Mouse (Mus musculus) brain, embryonic 14.5 days (tissue): ENCODE data around the gene Olfr730. TPM values are rescaled to one million over a fixed set of nuclear protein-coding genes. Genes with fewer than 3 reads are reported as not detected.

Experiments used
- DNase-seq: peaks from one replicate; pipeline ENCODE4 v3.0.0-alpha.2; 2011; ENCODE audit warnings: low read depth
- CTCF ChIP-seq: fragments of 200-500 bp; IDR thresholded peaks from 2 replicates; pipeline ENCODE4 v1.5.1; 2012; ENCODE audit warnings: inconsistent platforms, mild to moderate bottlenecking, moderate library complexity, borderline replicate concordance; ENCODE audit not compliant: insufficient read depth, insufficient read length; ENCODE audit errors: extremely low read depth
- POLR2A ChIP-seq: fragments of 200-500 bp; IDR thresholded peaks from 2 replicates; pipeline ENCODE4 v1.6.1; 2012; ENCODE audit warnings: mild to moderate bottlenecking, inconsistent platforms, borderline replicate concordance; ENCODE audit not compliant: poor library complexity, insufficient read depth, insufficient read length, severe bottlenecking; ENCODE audit errors: extremely low read depth
- polyA plus RNA-seq: library from polyadenylated mRNA; depleted of rRNA; stranded (reverse); fragments of >200 nt; gene quantifications from 2 replicates; pipeline ENCODE4 v1.2.3, GENCODE M21; 2012; rRNA removed

Olfr730 gene
- polyA plus RNA-seq = not detected in 2 replicates

DNA sequence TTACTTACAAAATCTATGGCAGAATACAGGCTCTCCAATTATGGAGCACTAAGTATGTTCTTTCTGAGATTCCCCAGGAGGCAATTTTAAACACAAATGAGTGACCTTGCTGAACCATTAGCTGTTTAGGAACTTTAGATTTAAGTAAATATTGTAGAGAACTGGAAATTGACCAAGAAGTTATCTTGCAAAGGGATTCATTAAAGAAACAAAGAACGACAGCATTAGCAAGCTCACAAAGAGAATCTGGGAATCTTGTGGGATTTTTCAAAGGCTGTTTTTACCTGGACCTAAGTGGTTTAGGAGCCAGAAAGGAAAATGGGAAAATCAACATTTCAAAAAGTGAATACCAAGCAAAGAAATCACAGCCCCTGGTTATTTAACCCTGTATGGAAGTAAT is at the start of gene Olfr730:
TSS of gene Olfr730 (minus strand) at position 101 of the 400 bp plus-strand sequence.
- TF ChIP-seq POLR2A (no peak), CTCF (no peak)
- DNase-seq = no peak

GRCm38 (mm10) chr14:50152810-50153209 is 35.2 kb downstream of the Olfr730 start, which contains the start of gene Olfr729:
Gene Olfr729, minus strand, starts transcription at chr14:50152910.
- DNase-seq = no peak
- TF ChIP-seq POLR2A (no peak), CTCF (no peak)

GRCm38 (mm10) chr14:50142580-50142979 is 45.4 kb downstream of the Olfr730 start, which contains the start of gene Olfr728:
Gene Olfr728, minus strand, starts transcription at chr14:50142680.
- no peak for DNase-seq
- TF ChIP-seq CTCF (no peak), POLR2A (no peak)

Other genes starting within 250 kb of the Olfr730 start
- gene Olfr724, start 224.9 kb downstream of the Olfr730 start, polyA plus RNA-seq = not detected in 2 replicates
- not detected in 2 replicates for gene Olfr725, start 147.8 kb downstream of the Olfr730 start, polyA plus RNA-seq
- not detected in 2 replicates for gene Olfr726, start 97.2 kb downstream of the Olfr730 start, polyA plus RNA-seq
- gene Olfr727, start 65.0 kb downstream of the Olfr730 start, polyA plus RNA-seq = not detected in 2 replicates
- not detected in 2 replicates for gene Olfr728, start 45.5 kb downstream of the Olfr730 start, polyA plus RNA-seq
- not detected in 2 replicates for gene Olfr729, start 35.3 kb downstream of the Olfr730 start, polyA plus RNA-seq
- gene Olfr731, start 53.7 kb upstream of the Olfr730 start, polyA plus RNA-seq = not detected in 2 replicates
- gene Olfr732, start 96.0 kb upstream of the Olfr730 start, polyA plus RNA-seq = not detected in 2 replicates
- not detected in 2 replicates for gene Olfr733, start 113.3 kb upstream of the Olfr730 start, polyA plus RNA-seq
- gene Olfr734, start 138.6 kb upstream of the Olfr730 start, polyA plus RNA-seq = not detected in 2 replicates
- not detected in 2 replicates for gene Olfr735, start 160.7 kb upstream of the Olfr730 start, polyA plus RNA-seq
- gene Tlr11, start 169.7 kb upstream of the Olfr730 start, polyA plus RNA-seq = not detected in 2 replicates
- gene Olfr736, start 193.0 kb upstream of the Olfr730 start, polyA plus RNA-seq = not detected in 2 replicates
- gene Olfr738, start 219.4 kb upstream of the Olfr730 start, polyA plus RNA-seq = not detected in 2 replicates
- not detected in 2 replicates for gene Olfr739, start 230.4 kb upstream of the Olfr730 start, polyA plus RNA-seq